Mouse (Mus musculus): ENCODE data around the gene Eid2b. TPM values are rescaled to one million over a fixed set of nuclear protein-coding genes. Genes with fewer than 3 reads are reported as not detected.

Eid2b gene
- polyA plus RNA-seq (2012; rRNA removed), result 46.2 and 47.3 TPM in 2 replicates

GRCm38 (mm10) chr7:28277615-28278278, at the start of gene Eid2b:
Gene Eid2b (plus strand): TSS chr7:28277739.

GRCm38 (mm10) chr7:28267129-28268041, 10.2 kb upstream of the Eid2b start, which contains the start of gene Eid2:
Gene Eid2 (plus strand): TSS chr7:28267881.

GRCm38 (mm10) chr7:28290638-28291590, 13.4 kb downstream of the Eid2b start, which contains the start of gene Selenov:
Gene Selenov (minus strand): TSS chr7:28291186.

GRCm38 (mm10) chr7:28301616-28302433, 24.3 kb downstream of the Eid2b start, which contains the start of gene Dll3:
Gene Dll3 (minus strand): TSS chr7:28302238.

GRCm38 (mm10) chr7:28311926-28312543, 34.5 kb downstream of the Eid2b start, which contains the start of gene Timm50:
Gene Timm50 (minus strand): TSS chr7:28312072.

Other genes starting within 250 kb of the Eid2b start
- 228 and 235 TPM in 2 replicates for gene Psmc4, start 227.6 kb upstream of the Eid2b start, polyA plus RNA-seq (2012; rRNA removed)
- 0.43 and 0.49 TPM in 2 replicates for gene Fcgbp, start 206.5 kb upstream of the Eid2b start, polyA plus RNA-seq (2012; rRNA removed)
- gene 9530053A07Rik, start 148.3 kb upstream of the Eid2b start, polyA plus RNA-seq (2012; rRNA removed), result 0.03 TPM in 2 replicates
- gene Fbl, start 108.0 kb upstream of the Eid2b start, polyA plus RNA-seq (2012; rRNA removed), result 203 and 219 TPM in 2 replicates
- 24.1 and 28.7 TPM in 2 replicates for gene Dyrk1b, start 98.3 kb upstream of the Eid2b start, polyA plus RNA-seq (2012; rRNA removed)
- 78.5 and 79.8 TPM in 2 replicates for gene Eid2, start 9.9 kb upstream of the Eid2b start, polyA plus RNA-seq (2012; rRNA removed)
- gene Selenov, start 13.4 kb downstream of the Eid2b start, polyA plus RNA-seq (2012; rRNA removed), result 1.9 and 2.3 TPM in 2 replicates
- 13.5 and 13.6 TPM in 2 replicates for gene Dll3, start 24.5 kb downstream of the Eid2b start, polyA plus RNA-seq (2012; rRNA removed)
- gene Timm50, start 34.3 kb downstream of the Eid2b start, polyA plus RNA-seq (2012; rRNA removed), result 87.3 and 91.7 TPM in 2 replicates
- gene Supt5, start 61.0 kb downstream of the Eid2b start, polyA plus RNA-seq (2012; rRNA removed), result 98.1 and 101 TPM in 2 replicates
- 1,114 and 1,140 TPM in 2 replicates for gene Rps16, start 72.9 kb downstream of the Eid2b start, polyA plus RNA-seq (2012; rRNA removed)
- 13.5 and 19.5 TPM in 2 replicates for gene Plekhg2, start 94.9 kb downstream of the Eid2b start, polyA plus RNA-seq (2012; rRNA removed)
- 2.6 and 4.6 TPM in 2 replicates for gene Zfp36, start 102.5 kb downstream of the Eid2b start, polyA plus RNA-seq (2012; rRNA removed)
- gene Med29, start 115.0 kb downstream of the Eid2b start, polyA plus RNA-seq (2012; rRNA removed), result 43.0 and 44.9 TPM in 2 replicates
- 104 and 110 TPM in 2 replicates for gene Paf1, start 115.2 kb downstream of the Eid2b start, polyA plus RNA-seq (2012; rRNA removed)
- gene Gmfg, start 159.7 kb downstream of the Eid2b start, polyA plus RNA-seq (2012; rRNA removed), result 2.9 TPM in 2 replicates
- 58.8 and 65.9 TPM in 2 replicates for gene Lrfn1, start 174.2 kb downstream of the Eid2b start, polyA plus RNA-seq (2012; rRNA removed)
- gene Ifnl2, start 232.7 kb downstream of the Eid2b start, polyA plus RNA-seq (2012; rRNA removed), result not detected in 2 replicates
- not detected in 2 replicates for gene Ifnl3, start 245.1 kb downstream of the Eid2b start, polyA plus RNA-seq (2012; rRNA removed)